Comparison of ENCODE assay signal across 9 mouse cellular contexts in genomic region chr14:73234468-73235031, GRCm38 (mm10). TPM values are rescaled to one million over a fixed set of nuclear protein-coding genes. Genes with fewer than 3 reads are reported as not detected.
DNase-seq lines count a peak whose midpoint lies in the region; ATAC-seq and TF ChIP-seq lines count a peak whose summit lies in the region.
"Had no signal": no experiment of that assay in that cellular context is flagged by ENCODE, and none has a peak within 500 bp of the region (broad histone marks: within the 10 kb centered on the region; RNA-seq: fewer than 3 reads in every experiment).

No protein-coding gene starts in this region.

- H3K27ac ChIP-seq in gastrocnemius, adult 2 months: peak overlapping the region; percentile 77
- peak overlapping the region; percentile 35 for H3K27ac ChIP-seq in hindbrain, embryonic 13.5 days
- H3K27ac ChIP-seq in macrophage: peak overlapping the region; percentile 46

- no peak for ATAC-seq in hindbrain, embryonic 13.5 days (ENCODE audit: low FRiP score)

- H3K36me3 ChIP-seq in hindbrain, embryonic 13.5 days: peaks cover 2% of the 10 kb centered on the region; the same call in 1 of the 2 replicates
- no peaks in the 10 kb centered on the region for H3K36me3 ChIP-seq in macrophage (ENCODE audit: inconsistent target)

- no peak for DNase-seq in gastrocnemius, adult 2 months
- DNase-seq in gastrocnemius, postnatal 10 days: no peak
- DNase-seq in R1 (ENCODE audit: low read depth, low spot score): peak; percentile 96
- no peak for DNase-seq in thymus, postnatal 10 days (ENCODE audit: low spot score in 2 of 2)
- DNase-seq in left cerebral cortex, postnatal 10 days (ENCODE audit: extremely low spot score in 1 of 2, low spot score in 2 of 2): no peak
- DNase-seq in frontal cortex, postnatal 36 days (ENCODE audit: low spot score in 2 of 2): no peak

- H3K9me3 ChIP-seq in hindbrain, embryonic 13.5 days: no peaks in the 10 kb centered on the region

- no peak overlapping the region for H3K9ac ChIP-seq in hindbrain, embryonic 13.5 days

- intact Hi-C loops in gastrocnemius, adult 2 months (cut with DNase I): loop anchor here (5.0 to 10.0 kb wide), 4 partner anchors 53 to 240 kb away; no protein-coding TSS in a partner anchor
- intact Hi-C loops in left cerebral cortex, postnatal 10 days (cut with DNase I): no loop called here

- 16% methylated on average over 2 of the region's 2 CpGs for WGBS in hindbrain, embryonic 13.5 days
- 31% methylated on average over 2 of the region's 2 CpGs for WGBS in macrophage (ENCODE audit: missing documents)

- peaks cover 27% of the 10 kb centered on the region for H3K4me1 ChIP-seq in hindbrain, embryonic 13.5 days (replicated peaks)

- H3K79me2 ChIP-seq in macrophage (ENCODE audit: inconsistent target): peaks cover 39% of the 10 kb centered on the region

- TF ChIP-seq CTCF in gastrocnemius, adult 2 months (IDR thresholded peaks at IDR 0.05): no peak

- no peaks in the 10 kb centered on the region for H3K27me3 ChIP-seq in hindbrain, embryonic 13.5 days
- H3K27me3 ChIP-seq: CH12.LX had no signal

- no peak overlapping the region for H3K4me2 ChIP-seq in hindbrain, embryonic 13.5 days

- H3K4me3 ChIP-seq in gastrocnemius, adult 2 months: no peak overlapping the region
- H3K4me3 ChIP-seq in hindbrain, embryonic 13.5 days: no peak overlapping the region
- H3K4me3 ChIP-seq in macrophage (ENCODE audit: inconsistent target): no peak overlapping the region

RNA-seq across cellular contexts. Expression of gene Lpar6, which starts 3.1 kb away (rescaled TPM):
- under 1 TPM; 0.59 to 0.82 TPM for total RNA-seq in gastrocnemius, adult 2 months (2021)
- 1 to 10 TPM; 3.0 to 3.1 TPM for total RNA-seq in gastrocnemius, postnatal 10 days (2021)
- 6.8 and 7.0 TPM in 2 replicates for polyA plus RNA-seq in hindbrain, embryonic 13.5 days (2015; fragmentation: Nextera tagmentation; extraction: Ambion mirVana)
- 100 to 1,000 TPM in 1 of 26 experiments, 10 to 100 TPM in 17, 1 to 10 TPM in 8; 2.1 to 123 (median 25.2) TPM for total RNA-seq in macrophage (2018; cell fraction: chromatin; rRNA removed)
- 10 to 100 TPM in 13 of 26 experiments, 1 to 10 TPM in 12, under 1 TPM in 1; 0.91 to 37.2 (median 9.2) TPM for total RNA-seq in macrophage (2018; cell fraction: cytosol; rRNA removed)
- 100 to 1,000 TPM in 6 of 26 experiments, 10 to 100 TPM in 14, 1 to 10 TPM in 6; 2.7 to 224 (median 41.1) TPM for total RNA-seq in macrophage (2018; cell fraction: nucleus; rRNA removed)
- polyA plus RNA-seq in macrophage (2018): 25.3 to 29.9 TPM (median 28.8 TPM) in 3 replicates
- total RNA-seq in left cerebral cortex, postnatal 10 days (2021): 1 to 10 TPM; 1.3 to 1.5 TPM
